Mouse (Mus musculus): ENCODE results near the gene Clec2i.
"Not testable (repeated sequence)": the region's sequence is repeated elsewhere in the genome, so short reads cannot be mapped to it uniquely, and the experiment has no call there.

Clec2i gene

DNA sequence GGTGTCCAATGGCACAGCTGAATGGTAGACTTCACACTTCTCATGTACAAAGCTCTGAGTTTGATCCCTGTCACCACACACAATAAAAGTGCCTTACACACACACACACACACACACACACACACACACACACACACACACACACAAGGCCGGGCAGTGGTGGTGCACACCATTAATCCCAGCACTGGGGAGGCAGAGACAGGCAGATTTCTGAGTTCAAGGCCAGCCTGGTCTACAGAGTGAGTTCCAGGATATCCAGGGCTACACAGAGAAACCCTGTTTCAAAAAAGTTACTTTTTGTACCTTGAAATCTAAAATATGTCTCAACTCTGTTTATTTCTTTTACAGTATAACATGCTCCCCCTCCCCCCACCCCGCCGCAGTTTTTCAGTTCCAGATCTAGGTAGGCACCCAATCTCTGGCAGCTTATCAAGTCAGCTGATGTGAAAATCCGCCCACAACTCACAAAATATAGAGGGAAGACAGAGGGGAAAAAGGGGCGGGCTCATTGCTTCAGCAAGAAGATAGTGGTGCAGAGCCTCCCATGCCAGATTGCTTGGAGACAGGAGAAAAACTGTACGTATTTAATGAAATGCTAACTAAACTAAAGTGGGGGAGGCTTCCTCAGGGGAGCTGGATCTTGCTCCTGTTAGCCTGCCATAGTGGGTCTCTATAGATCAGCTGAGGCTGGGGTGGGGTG, at the start of gene Clec2i:
TSS of gene Clec2i (plus strand) at position 498 of the 700 bp plus-strand sequence.
- DNase-seq (ENCODE audit: low read depth) = not testable (repeated sequence)

DNA sequence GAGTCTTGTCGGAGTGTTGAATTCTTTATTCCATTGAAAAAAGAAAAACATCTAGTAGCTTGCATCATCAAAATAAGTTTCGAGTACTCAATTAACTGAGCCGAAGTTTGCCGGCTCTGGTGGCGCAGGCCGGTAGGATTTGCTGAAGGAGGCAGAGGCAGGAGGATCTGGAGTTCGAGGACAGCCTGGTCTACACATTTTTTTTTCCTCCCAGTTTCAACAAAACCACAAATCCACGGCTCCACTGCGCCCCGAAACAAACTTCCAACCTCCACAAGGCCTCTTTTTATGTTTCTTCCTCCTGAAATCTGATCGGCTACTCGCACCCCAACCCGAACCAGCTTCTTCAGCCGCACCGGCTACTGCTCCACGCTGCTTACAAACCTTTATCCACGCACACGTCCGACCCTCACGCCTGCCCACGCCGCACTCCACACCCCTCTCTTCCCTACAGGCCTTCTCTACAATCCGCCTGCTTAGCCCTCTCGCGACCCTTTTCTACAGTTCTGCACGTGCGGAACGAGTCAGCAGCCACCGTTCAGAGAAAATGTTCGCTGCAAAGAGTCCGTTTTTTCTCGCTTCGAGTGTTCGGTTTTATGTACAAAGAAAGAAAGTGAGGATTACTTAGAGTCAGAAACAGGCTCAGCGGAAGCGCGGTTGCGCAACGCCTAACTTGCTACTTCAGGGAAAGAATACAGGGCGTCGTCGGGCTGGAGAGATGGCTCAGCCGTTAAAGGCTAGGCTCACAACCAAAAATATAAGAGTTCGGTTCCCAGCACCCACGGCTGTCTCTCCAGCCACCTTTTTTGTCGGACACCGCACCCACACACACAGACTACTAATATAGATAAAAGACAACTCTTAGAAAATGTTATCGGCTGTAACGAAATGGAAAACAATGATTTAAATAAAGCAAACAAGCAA, 48.8 kb upstream of the Clec2i start:
- peak; percentile 81 for DNase-seq (ENCODE audit: low read depth)

DNA sequence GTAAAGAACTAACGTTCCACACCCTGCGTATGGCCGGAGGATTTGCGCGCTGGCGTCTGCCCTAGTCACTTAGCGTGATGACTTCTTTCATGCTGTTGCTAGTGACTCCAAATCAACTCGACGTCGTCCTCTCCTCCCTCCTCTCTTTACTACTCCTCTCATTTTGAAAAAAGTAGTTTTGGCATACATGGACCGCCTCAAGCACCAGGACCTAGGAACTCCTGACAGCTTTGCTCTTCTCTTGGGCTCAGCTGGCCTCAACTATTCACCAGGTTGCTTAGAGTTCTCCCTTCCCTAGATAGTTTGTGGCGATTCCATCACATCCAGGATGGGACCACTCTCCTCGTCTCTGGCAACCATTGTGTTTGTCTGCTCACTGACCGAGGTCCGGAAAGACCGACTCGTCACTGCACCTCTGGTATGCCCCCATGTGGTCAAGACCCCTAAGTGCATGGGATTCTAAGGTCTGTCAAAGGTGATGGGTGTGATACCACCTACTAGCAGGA, 48.1 kb upstream of the Clec2i start:
- DNase-seq (ENCODE audit: low read depth) = peak; percentile 78

DNA sequence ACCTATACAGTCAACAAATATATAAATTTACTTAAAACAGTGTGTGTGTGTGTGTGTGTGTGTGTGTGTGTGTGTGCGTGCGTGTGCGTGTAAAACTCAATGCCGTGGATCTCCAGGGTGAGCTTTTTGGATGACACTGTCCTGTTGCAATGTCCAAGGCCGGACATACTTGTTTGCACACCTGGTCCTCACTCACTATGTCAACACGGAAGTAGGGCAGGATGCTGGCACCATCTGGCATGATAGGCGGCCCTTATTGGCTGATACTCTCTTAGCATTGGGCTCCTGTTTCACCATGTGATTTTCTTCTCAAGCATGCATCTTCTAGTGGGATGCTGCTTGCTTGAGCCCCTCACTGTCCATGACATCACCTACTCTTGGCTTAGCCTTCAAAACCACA, 47.5 kb upstream of the Clec2i start:
- no peak for DNase-seq (ENCODE audit: low read depth)

DNA sequence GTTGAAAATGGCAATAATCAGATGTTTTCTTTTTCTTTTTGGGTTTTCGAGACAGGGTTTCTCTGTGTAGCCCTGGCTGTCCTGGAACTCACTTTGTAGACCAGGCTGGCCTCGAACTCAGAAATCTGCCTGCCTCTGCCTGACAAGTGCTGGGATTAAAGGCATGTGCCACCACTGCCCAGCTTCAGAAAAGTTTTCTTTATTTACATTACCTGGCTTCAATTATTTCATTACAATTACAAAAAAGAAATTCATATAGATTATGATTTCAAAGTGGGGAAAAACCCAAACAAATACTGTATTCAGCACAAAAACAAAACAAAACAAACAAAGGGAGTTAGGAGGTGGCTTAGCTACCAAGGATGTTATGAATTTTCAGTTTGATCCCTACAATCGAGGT, 46.7 kb upstream of the Clec2i start:
- not testable (repeated sequence) for DNase-seq (ENCODE audit: low read depth)

DNA sequence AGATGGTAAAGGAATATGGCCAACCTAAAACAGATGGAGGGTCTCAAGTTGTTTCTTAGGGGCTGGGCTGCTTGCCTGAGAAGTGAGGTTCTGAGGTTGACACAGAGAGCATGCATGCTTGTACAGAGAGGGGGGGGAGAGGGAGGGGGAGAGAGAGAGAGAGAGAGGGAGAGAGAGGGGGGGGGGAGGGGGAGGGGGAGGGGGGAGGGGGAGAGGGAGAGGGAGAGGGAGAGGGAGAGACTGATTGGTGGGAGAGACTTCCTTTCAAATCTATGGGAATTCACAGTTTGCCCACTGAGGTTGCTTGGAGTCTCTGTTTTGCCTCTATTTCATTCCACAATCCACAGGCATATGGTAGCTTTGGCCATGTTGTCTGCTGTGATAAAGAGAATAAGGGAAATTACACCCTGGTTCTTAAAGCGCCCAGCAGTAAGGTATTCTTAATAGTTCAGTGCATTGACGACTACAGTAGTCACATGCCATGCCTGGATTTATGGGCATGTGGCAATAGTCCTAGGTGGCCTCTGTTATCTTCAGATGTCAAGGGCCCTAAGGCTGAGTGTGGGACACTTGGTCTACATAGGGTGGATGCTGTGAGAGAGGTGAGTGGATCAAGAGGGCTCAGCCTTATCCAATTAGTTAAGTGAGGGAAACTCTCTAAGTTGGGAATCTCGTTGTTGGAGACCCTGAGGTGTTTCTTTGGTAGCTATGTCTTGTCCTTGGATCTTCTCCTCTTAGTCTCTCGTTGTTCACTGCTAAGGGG, 45.9 kb upstream of the Clec2i start:
- no peak for DNase-seq (ENCODE audit: low read depth)

DNA sequence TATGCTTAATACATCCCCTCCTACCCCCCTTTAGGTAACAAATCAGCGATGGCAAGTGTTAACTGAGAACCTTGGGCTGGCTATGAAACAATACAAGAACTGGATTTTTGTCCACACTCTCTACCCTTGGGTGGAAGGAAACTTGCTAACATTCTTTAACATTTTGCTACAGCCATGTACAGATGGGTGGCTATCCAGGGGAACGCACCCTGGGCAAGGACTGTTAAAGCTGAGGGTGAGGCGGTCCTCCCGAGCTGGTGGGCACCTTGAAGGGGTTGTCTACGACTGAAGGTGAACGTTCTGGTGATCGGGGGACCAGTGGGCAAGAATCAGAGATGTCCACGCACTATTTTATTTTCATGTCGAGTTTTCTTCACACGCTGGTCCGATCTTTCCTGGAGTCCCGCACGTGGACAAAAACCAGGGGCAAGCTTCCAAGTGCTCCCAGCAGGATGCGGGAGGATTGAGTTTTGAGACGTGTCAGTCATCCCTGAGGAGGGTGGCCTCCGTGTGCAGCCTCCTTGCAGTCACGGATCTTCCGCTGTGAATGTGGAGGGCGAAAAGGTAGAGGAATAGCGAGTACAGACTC, 44.9 kb upstream of the Clec2i start:
- DNase-seq (ENCODE audit: low read depth) = no peak

DNA sequence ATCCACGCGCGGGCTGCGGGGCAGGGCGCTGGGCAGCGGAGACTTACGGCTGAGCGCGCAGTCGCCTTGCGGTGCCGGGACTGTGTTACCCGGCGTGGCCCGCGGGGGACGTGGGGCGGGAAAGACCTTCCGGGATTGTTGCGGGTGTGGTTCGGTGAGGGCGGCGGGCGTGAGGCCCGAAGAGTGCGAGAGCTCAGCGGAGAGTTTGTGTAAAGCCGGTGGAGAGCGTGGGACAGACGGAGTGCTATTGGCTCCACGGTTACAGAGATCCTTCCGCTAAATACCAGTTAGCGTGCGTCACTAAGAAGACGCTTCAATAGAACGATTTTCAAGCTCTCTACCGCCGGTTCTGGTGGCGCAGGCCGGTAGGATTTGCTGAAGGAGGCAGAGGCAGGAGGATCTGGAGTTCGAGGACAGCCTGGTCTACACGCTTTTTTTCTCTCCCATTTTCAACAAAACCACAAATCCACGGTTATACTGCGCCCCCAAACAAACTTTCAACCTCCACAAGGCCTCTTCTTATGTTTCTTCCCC, 44.4 kb upstream of the Clec2i start:
- peak; percentile 92 for DNase-seq (ENCODE audit: low read depth)

DNA sequence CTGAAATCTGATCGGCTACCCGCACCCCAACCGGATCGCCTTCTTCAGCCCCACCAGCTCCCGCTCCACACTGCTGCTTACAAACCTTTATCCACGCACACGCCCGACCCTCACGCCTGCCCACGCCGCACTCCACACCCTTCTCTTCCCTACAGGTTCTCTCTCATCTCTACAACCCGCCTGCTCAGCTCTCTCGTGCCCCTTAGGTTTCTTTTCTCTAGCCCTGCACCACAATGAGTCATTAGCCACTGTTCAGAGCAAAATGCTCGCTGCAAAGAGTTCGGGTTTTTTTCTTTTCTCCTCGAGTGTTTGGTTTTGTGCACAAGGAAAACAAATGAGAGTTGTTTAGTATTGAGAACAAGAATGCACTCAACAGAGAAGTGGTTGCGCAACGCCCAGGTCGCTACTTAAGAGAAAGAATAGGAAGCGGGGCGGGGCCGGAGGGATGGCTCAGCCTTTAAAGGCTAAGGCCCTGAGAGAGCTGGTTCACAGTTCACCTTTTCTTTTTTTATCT, 43.9 kb upstream of the Clec2i start:
- DNase-seq (ENCODE audit: low read depth) = peak; percentile 20

DNA sequence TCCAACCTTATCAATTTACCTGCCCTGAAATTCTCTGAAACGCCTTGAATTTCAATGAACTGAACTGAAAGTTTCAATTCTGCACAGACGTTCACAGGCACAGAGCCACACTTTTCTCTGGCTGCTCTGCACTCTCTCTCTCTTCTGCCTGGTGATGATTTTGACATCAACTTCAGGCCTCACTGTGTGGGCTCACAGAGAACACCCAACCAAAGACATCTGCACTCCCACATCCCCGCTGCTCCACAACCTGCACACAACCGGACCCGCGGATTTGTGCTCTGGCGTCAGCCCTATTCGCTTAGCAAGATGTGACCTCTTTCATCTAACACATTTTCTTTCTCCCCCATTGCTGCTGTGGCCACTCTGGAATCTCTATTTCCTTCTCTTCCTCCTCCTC, 43.3 kb upstream of the Clec2i start:
- no peak for DNase-seq (ENCODE audit: low read depth)

DNA sequence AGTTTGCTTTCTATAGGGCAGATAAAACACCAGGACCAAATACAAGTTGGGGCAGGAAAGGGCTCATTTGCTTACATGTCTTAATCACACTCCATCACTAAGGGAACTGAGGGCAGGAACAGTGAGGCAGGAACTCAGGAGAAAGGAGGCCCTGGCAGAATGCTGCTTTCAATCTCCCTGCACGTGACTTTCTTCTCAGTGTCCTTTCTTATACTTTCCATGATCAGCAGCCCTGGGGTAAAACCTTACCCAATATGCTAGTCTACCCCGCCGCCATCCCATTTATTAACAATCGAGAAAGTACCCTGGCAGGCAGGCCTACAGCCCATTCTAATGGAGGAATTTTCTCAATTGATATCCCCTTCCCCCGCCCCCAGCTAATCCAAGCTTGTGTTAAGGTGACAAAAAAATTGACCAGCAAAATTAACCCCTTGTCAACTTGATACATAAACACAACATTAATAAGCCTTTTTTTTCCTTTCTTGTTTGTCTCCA, 42.8 kb upstream of the Clec2i start:
- no peak for DNase-seq (ENCODE audit: low read depth)

DNA sequence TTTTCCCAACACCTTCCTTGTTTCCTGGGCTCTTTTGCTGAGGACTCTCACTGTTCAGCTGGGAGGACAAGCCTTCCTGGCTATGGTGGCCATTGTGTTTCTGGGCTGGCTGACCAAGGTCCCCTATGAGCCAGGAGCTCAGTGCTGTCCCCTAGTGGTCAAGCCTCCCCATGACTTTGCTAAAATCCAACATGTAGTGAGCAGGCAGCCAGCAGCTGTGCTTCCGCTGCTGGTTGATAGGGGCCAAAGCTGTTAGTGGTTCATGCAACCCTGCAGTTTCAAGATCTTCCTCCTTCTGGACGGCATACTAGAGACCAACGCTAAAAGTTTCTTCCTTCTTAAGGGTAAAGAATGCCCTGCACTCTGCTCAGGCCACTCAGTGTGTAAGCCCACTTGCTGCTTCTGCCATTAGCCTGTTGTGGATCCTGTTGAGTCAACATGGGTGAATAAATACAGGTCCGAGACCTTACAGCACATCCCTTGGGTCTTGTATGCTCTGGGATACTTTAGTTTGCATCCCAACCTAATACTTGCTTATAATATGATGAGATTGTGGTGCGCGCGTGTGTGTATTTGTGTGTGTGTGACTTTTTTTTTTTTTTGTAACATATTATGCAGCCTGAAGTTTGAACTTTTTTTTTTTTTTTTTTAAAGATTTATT, 41.9 kb upstream of the Clec2i start:
- peak; percentile 50 for DNase-seq (ENCODE audit: low read depth)

DNA sequence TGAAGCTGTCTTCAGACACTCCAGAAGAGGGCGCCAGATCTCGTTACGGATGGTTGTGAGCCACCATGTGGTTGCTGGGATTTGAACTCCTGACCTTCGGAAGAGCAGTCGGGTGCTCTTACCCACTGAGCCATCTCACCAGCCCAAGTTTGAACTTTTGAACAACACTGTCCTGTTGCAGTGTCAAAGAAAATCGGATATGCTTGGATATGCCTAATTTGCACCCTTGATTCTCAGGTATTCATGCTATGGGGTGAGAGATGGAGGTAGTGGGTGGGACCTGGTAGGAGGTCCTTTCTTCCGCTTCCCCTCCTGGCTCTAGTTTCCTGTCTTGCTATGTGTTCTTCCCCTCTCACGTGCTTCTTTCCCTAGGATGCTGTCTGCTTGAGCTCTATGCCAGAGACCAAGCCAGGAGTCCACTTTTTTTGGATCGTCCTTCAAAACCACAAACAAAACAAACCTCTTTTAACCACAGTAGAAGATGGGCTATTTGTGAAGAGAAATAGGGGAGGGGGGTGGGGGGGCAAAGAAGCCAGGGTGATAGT, 41.3 kb upstream of the Clec2i start:
- no peak for DNase-seq (ENCODE audit: low read depth)

DNA sequence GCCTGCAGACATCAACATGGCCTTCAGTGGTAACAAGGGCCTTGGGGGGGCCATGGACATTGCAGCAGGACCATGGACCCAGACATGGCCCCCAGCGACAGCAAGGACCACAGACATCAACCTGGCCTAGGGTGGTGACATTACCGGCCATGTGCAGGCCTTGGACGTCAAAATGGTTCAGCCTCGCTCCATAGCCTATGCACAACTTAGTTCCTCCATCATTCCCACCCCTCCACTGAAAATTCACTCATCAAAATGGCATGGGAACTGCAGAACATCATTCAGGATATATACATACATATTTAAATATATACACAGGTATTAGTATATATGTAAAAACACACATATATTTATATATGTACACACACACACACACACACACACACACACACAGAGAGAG, 40.0 kb upstream of the Clec2i start:
- no peak for DNase-seq (ENCODE audit: low read depth)

DNA sequence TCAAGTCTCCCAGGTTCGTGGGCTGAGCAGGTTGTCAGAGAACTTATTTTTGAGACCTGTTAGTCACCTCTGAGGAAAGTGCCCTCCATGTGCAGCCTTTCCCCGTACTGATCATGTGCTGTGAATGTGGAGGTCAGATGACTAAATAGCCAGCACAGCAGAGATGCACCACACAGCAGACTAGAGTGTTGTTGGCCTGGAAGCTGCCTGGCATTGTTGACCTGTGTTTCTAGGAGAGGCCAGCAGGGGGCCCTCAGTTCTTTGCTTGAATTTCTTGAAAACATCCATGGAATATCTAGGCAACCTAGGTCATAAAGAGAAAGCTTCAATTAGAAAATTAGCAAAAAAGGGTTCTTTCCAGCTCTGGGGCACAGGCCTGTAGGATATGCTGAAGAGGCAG, 37.5 kb upstream of the Clec2i start:
- DNase-seq (ENCODE audit: low read depth) = peak; percentile 37

DNA sequence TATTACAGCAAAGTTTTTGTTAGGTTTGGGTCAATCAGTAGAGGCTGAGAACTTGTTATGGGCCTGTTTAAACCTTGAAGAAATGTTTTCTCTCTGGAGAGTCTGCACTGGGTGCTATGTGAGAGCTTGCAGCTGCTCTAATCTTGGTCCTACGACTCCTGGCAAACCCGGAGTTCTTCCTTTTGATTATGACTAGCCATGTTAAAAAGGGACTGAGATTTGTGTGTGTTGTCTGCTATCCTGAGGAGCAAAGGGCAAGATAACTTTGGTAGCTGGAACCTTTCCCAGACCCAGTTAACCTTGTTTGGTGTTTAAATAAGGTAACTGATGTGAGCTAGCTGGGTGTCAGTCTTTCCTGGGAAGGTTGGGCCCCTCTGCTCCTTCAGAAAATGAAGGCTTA, 36.7 kb upstream of the Clec2i start:
- DNase-seq (ENCODE audit: low read depth) = no peak

DNA sequence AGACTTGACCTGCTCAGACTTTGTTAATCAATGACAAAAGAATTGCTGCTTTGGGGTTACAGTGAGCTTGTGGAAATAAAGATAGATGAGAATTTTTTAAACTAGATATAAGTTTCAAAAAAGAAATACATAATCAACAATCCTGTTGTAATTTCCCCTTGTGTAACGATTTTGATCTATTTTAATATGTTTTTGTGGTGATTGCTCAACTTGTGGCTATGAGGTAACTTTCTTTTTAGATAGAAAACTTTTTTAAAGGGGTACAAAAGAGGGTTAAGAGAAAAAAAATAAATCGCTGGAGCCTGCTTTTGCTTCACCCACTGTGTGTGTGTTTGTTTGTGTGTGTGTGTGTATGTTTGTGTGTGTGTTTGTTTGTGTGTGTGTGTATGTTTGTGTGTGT, 36.2 kb upstream of the Clec2i start:
- no peak for DNase-seq (ENCODE audit: low read depth)

DNA sequence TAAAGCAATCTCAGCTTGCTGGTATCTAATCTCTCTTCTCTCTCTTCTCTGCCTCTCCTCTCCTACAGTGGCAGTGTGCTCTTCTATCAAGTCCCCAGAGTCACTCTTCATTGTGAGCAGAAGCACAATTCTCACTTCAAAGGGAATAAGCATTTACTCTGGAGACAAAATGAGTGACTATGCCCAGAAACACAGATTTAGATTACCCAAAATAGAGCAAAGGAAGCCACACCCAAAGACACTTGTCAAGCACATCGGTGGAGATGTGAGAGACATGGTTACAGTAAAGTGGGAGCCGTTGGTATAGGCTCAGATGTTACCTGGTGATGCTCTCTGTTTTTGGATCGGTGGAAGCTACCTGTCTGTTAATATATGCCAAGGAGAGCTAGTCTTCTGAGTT, 34.6 kb upstream of the Clec2i start:
- DNase-seq (ENCODE audit: low read depth) = no peak

DNA sequence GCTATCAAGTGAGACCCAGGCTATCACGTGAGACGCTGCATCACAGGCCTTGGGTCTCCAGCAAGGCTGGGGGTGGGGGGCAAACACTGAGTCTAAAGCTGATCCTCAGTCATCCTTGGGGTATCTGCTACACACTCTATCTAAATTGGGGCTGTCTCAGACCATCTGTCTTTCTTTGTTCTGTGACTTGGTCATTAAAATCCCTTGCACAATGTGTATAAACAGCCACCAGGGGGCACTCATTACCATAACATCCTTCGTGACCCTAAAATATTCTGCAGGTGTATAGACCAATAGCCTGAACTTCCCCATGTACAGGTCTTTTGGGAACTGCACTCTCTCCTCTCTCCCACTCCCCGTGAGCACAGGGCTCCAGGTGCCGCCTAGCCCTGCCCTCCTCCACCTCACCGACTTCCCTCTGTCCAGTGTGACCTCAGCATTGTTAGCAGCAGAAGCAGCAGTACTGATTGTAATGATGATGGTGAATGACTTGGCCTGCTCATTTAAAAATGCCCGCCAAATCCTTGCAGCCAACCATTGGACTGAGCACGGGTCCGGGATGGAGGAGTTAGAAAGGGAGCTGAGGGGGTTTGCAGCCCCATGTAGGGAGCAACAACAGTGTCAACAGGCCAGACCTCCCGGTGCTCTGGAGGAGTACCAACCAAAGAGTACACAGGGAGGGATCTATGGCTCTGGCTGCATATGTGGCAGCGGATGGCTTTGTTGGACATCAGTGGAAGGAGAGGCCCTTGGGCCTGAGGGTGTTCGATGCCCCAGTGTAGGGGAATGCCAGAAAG, 33.2 kb upstream of the Clec2i start:
- no peak for DNase-seq (ENCODE audit: low read depth)

DNA sequence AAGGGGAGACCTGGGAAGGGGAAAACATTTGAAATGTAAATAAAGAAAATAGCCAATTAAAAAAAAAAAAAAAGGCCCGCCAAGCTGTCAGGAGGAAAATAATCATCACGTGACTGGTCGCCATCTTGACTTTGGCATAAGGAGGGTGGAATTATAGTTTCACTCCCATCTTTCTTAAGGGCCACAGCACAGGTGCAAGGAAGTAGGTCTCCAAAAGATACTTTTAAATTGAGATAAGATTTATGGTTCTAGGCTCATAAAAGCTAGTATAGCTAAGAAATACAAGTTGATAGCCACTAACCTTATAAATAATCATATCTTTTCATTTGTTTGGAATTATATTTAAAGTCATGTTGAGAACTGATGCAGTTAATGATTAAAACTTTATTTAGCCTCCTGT, 32.5 kb upstream of the Clec2i start:
- DNase-seq (ENCODE audit: low read depth) = no peak

Measured in fibroblast of lung, adult 2 months (primary cell).